Mouse (Mus musculus): ENCODE measurements at regions not wholly inside any gene's neighbourhood (a gene's known extent, or its start where the extent isn't known, plus 50 kb on each side); places are given as distances from the start of the nearest gene placed in this dataset.
A peak's percentile ranks its signal among the peaks of the same experiment; 100 is the strongest.

DNA sequence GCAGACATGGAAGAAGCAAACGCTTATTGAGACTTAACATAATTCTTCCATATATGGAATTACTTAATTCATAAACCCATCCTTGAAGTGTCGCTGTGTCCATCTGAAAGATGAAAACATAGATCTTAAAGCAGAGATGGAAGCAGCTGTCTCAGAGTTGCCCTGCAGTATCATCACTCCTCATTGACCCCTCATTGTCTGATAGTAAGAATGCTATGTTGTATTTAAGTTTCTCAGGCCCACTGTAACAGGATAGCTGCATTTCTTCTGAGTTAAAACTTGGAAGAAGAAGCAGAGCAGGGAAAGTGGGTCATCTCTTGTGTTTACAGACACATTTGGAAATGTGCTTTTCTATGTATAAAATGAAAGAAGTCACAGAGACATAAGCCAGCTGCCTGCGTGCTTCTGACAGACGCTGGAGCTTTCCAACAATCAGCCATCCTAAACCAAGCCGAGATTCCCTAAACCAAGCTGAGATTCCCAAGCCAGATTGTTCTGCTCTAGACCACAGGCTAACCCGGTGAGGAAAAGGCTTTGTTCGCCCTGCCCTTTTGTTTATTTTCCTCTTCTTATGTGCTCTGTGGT is 440.1 kb upstream of the Klf4 start:
- H3K4me3 ChIP-seq (ENCODE audit: low read length), result no peak overlapping the region
- H3K9ac ChIP-seq (ENCODE audit: low read depth, low read length), result no peak overlapping the region
- ATAC-seq, result no peak
- H3K4me2 ChIP-seq (ENCODE audit: low read length), result no peak overlapping the region
- no peaks in the 10 kb centered on the region for H3K4me1 ChIP-seq (ENCODE audit: control insufficient read depth, insufficient read depth, low read depth, low read length)
- no peaks in the 10 kb centered on the region for H3K9me3 ChIP-seq (ENCODE audit: control insufficient read depth, low read length)
- no peaks in the 10 kb centered on the region for H3K27me3 ChIP-seq (replicated peaks; ENCODE audit: control insufficient read depth, insufficient read depth, low read length)
- no peaks in the 10 kb centered on the region for H3K36me3 ChIP-seq (ENCODE audit: control insufficient read depth, insufficient read depth, low read length)
- WGBS, result 89% methylated on average over 7 of the region's 7 CpGs
- no peak overlapping the region for H3K27ac ChIP-seq (ENCODE audit: low read depth, low read length)

DNA sequence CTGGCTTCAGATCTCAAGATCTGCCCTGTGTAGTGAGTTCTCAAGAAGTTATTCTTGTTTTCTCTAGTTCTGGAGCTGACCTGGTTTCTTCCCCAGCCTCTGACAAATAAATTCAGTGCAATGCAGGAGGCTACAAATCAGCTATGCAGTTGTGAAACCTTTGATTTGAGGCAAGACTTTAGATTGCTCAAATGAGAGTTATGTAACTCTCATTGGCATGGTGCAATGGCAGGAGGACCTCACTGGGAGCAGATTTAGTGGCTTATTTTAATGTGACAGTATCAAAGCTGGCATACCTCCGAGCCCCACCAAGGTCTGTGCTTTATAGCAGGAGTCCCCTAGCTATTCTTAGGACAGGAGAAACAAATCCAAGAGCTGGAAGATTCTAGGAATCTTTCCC is 427.8 kb upstream of the Klf4 start:
- no peak for ATAC-seq
- no peaks in the 10 kb centered on the region for H3K4me1 ChIP-seq (ENCODE audit: control insufficient read depth, insufficient read depth, low read depth, low read length)
- H3K27ac ChIP-seq (ENCODE audit: low read depth, low read length), result no peak overlapping the region
- no peaks in the 10 kb centered on the region for H3K9me3 ChIP-seq (ENCODE audit: control insufficient read depth, low read length)
- H3K4me2 ChIP-seq (ENCODE audit: low read length), result no peak overlapping the region
- no peaks in the 10 kb centered on the region for H3K27me3 ChIP-seq (replicated peaks; ENCODE audit: control insufficient read depth, insufficient read depth, low read length)
- no peak overlapping the region for H3K4me3 ChIP-seq (ENCODE audit: low read length)
- H3K9ac ChIP-seq (ENCODE audit: low read depth, low read length), result no peak overlapping the region
- 89% methylated on average over 1 of the region's 1 CpGs for whole genome bisulfite sequencing
- H3K36me3 ChIP-seq (ENCODE audit: control insufficient read depth, insufficient read depth, low read length), result no peaks in the 10 kb centered on the region

DNA sequence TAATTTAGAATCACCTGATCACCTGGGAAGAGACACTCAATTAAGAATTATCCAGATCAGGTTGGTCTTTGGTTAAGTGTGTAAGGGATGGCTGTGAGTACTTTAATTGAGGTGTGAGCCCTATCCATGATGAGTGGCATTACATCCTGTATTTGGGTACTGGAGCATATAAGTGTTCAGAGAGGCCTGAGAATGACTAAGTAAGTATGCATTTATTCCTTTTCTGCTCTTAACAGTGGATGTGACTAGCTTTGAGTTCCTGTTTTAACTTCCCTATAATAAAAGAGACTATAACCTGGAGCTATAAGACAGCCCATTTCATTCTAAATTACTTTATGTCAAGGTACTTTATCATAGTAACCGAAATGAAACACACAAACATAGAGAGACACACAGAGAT is 421.4 kb upstream of the Klf4 start:
- 88% methylated on average over 1 of the region's 1 CpGs for WGBS
- no peaks in the 10 kb centered on the region for H3K36me3 ChIP-seq (ENCODE audit: control insufficient read depth, insufficient read depth, low read length)
- no peaks in the 10 kb centered on the region for H3K4me1 ChIP-seq (ENCODE audit: control insufficient read depth, insufficient read depth, low read depth, low read length)
- no peaks in the 10 kb centered on the region for H3K9me3 ChIP-seq (ENCODE audit: control insufficient read depth, low read length)
- no peak for ATAC-seq
- H3K27me3 ChIP-seq (replicated peaks; ENCODE audit: control insufficient read depth, insufficient read depth, low read length), result no peaks in the 10 kb centered on the region
- no peak overlapping the region for H3K4me2 ChIP-seq (ENCODE audit: low read length)
- no peak overlapping the region for H3K27ac ChIP-seq (ENCODE audit: low read depth, low read length)
- H3K9ac ChIP-seq (ENCODE audit: low read depth, low read length), result no peak overlapping the region
- no peak overlapping the region for H3K4me3 ChIP-seq (ENCODE audit: low read length)

DNA sequence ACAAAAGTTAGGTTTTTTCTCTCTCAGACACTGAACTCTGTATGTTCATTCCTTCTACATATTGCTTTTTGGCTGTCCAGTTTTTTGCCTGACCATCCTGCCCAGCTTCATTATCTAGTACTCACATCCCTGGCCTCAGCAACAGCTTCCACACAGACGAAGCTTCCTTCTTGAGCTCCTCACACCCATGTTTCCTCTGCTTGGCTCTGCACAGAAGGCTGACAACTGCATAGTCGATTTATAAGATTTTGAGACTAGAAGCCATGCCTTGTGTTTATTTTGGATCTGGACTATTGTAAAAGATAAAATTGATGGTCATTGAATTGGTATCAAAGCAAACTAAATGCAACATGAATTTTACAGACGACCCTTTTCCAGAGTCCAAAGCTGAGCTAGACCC is 420.0 kb upstream of the Klf4 start:
- H3K4me1 ChIP-seq (ENCODE audit: control insufficient read depth, insufficient read depth, low read depth, low read length), result no peaks in the 10 kb centered on the region
- H3K36me3 ChIP-seq (ENCODE audit: control insufficient read depth, insufficient read depth, low read length), result no peaks in the 10 kb centered on the region
- ATAC-seq, result no peak
- H3K4me3 ChIP-seq (ENCODE audit: low read length), result no peak overlapping the region
- no peaks in the 10 kb centered on the region for H3K9me3 ChIP-seq (ENCODE audit: control insufficient read depth, low read length)
- H3K4me2 ChIP-seq (ENCODE audit: low read length), result no peak overlapping the region
- no peaks in the 10 kb centered on the region for H3K27me3 ChIP-seq (replicated peaks; ENCODE audit: control insufficient read depth, insufficient read depth, low read length)
- WGBS, result 82% methylated on average over 3 of the region's 3 CpGs
- no peak overlapping the region for H3K27ac ChIP-seq (ENCODE audit: low read depth, low read length)
- H3K9ac ChIP-seq (ENCODE audit: low read depth, low read length), result no peak overlapping the region

- WGBS, result 63% methylated on average over 1 of the region's 1 CpGs
- ATAC-seq, result no peak
- Histone ChIP-seq H3K4me2 (ENCODE audit: low read length) (no peak overlapping the region), H3K9ac (ENCODE audit: low read depth, low read length) (no peak overlapping the region), H3K9me3 (ENCODE audit: control insufficient read depth, low read length) (no peaks in the 10 kb centered on the region), H3K27me3 (replicated peaks; ENCODE audit: control insufficient read depth, insufficient read depth, low read length) (no peaks in the 10 kb centered on the region), H3K36me3 (ENCODE audit: control insufficient read depth, insufficient read depth, low read length) (no peaks in the 10 kb centered on the region), H3K27ac (ENCODE audit: low read depth, low read length) (no peak overlapping the region), H3K4me3 (ENCODE audit: low read length) (no peak overlapping the region), H3K4me1 (ENCODE audit: control insufficient read depth, insufficient read depth, low read depth, low read length) (no peaks in the 10 kb centered on the region)
Observed at GRCm38 (mm10) chr4:55941423-55941822, 409.2 kb upstream of the Klf4 start.

DNA sequence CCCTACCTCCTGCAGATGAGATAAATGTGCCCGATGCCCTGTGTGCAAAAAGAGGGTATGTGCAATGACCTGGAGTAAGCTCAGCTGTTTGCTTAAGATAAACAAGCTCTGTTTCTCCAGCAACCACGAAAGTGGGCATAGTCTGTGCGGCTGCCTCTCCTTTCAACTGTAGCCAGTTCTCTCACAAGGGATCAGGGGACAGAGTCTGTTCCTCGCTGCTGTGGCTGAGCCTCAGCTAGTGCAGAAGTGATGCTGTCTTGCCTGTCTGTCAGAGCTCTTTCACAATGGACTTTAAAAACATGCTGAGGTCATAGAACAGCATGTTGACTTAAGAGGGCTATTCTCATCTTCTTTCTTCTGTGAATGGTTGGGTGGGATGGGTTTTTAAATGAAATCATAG is 406.1 kb upstream of the Klf4 start:
- ATAC-seq, result no peak
- H3K27ac ChIP-seq (ENCODE audit: low read depth, low read length), result no peak overlapping the region
- H3K4me1 ChIP-seq (ENCODE audit: control insufficient read depth, insufficient read depth, low read depth, low read length), result no peaks in the 10 kb centered on the region
- no peaks in the 10 kb centered on the region for H3K27me3 ChIP-seq (replicated peaks; ENCODE audit: control insufficient read depth, insufficient read depth, low read length)
- no peak overlapping the region for H3K4me2 ChIP-seq (ENCODE audit: low read length)
- no peak overlapping the region for H3K9ac ChIP-seq (ENCODE audit: low read depth, low read length)
- H3K9me3 ChIP-seq (ENCODE audit: control insufficient read depth, low read length), result no peaks in the 10 kb centered on the region
- H3K36me3 ChIP-seq (ENCODE audit: control insufficient read depth, insufficient read depth, low read length), result no peaks in the 10 kb centered on the region
- 45% methylated on average over 4 of the region's 4 CpGs for WGBS
- no peak overlapping the region for H3K4me3 ChIP-seq (ENCODE audit: low read length)

- Histone ChIP-seq H3K9me3 (ENCODE audit: control insufficient read depth, low read length) (no peaks in the 10 kb centered on the region), H3K4me3 (ENCODE audit: low read length) (no peak overlapping the region), H3K4me2 (ENCODE audit: low read length) (no peak overlapping the region), H3K36me3 (ENCODE audit: control insufficient read depth, insufficient read depth, low read length) (no peaks in the 10 kb centered on the region), H3K27me3 (replicated peaks; ENCODE audit: control insufficient read depth, insufficient read depth, low read length) (no peaks in the 10 kb centered on the region), H3K4me1 (ENCODE audit: control insufficient read depth, insufficient read depth, low read depth, low read length) (no peaks in the 10 kb centered on the region), H3K27ac (ENCODE audit: low read depth, low read length) (no peak overlapping the region), H3K9ac (ENCODE audit: low read depth, low read length) (no peak overlapping the region)
- WGBS, result 92% methylated on average over 1 of the region's 1 CpGs
- no peak for ATAC-seq
Observed at GRCm38 (mm10) chr4:55937833-55938232, 405.6 kb upstream of the Klf4 start.

- peak overlapping the region; percentile 46 for H3K4me2 ChIP-seq (ENCODE audit: low read length)
- H3K9ac ChIP-seq (ENCODE audit: low read depth, low read length), result no peak overlapping the region
- peak; percentile 91 for ATAC-seq
- H3K36me3 ChIP-seq (ENCODE audit: control insufficient read depth, insufficient read depth, low read length), result no peaks in the 10 kb centered on the region
- H3K27me3 ChIP-seq (replicated peaks; ENCODE audit: control insufficient read depth, insufficient read depth, low read length), result no peaks in the 10 kb centered on the region
- no peak overlapping the region; the same call in 1 of the 2 replicates for H3K4me3 ChIP-seq (ENCODE audit: low read length)
- no peaks in the 10 kb centered on the region for H3K9me3 ChIP-seq (ENCODE audit: control insufficient read depth, low read length)
- 35% methylated on average over 11 of the region's 11 CpGs for WGBS
- peaks cover 8% of the 10 kb centered on the region for H3K4me1 ChIP-seq (ENCODE audit: control insufficient read depth, insufficient read depth, low read depth, low read length)
- H3K27ac ChIP-seq (ENCODE audit: low read depth, low read length), result no peak overlapping the region
Observed at GRCm38 (mm10) chr4:55929141-55929782, 397.0 kb upstream of the Klf4 start.

- Histone ChIP-seq H3K9me3 (ENCODE audit: control insufficient read depth, low read length) (no peaks in the 10 kb centered on the region), H3K36me3 (ENCODE audit: control insufficient read depth, insufficient read depth, low read length) (no peaks in the 10 kb centered on the region), H3K27ac (ENCODE audit: low read depth, low read length) (peak overlapping the region; percentile 0), H3K4me1 (ENCODE audit: control insufficient read depth, insufficient read depth, low read depth, low read length) (peaks cover 8% of the 10 kb centered on the region), H3K27me3 (replicated peaks; ENCODE audit: control insufficient read depth, insufficient read depth, low read length) (no peaks in the 10 kb centered on the region), H3K4me3 (ENCODE audit: low read length) (no peak overlapping the region), H3K9ac (ENCODE audit: low read depth, low read length) (no peak overlapping the region), H3K4me2 (ENCODE audit: low read length) (peak overlapping the region; percentile 46)
- peak; percentile 75 for ATAC-seq
- 43% methylated on average over 11 of the region's 11 CpGs for WGBS
Observed at GRCm38 (mm10) chr4:55928670-55929069, 396.4 kb upstream of the Klf4 start.

All from hindbrain, embryonic 16.5 days (tissue).